Mouse (Mus musculus): ENCODE measurements at regions not wholly inside any gene's neighbourhood (a gene's known extent, or its start where the extent isn't known, plus 50 kb on each side); places are given as distances from the start of the nearest gene placed in this dataset.
A peak's percentile ranks its signal among the peaks of the same experiment; 100 is the strongest.

- 41% methylated on average over 5 of the region's 5 CpGs for WGBS (ENCODE audit: insufficient replicate concordance)
Observed at GRCm38 (mm10) chr10:3630763-3631223, 90.8 kb downstream of the Iyd start.

GRCm38 (mm10) chr10:3633871-3634496, 93.9 kb downstream of the Iyd start:
- H3K27ac ChIP-seq: no peak overlapping the region; the same call in 1 of the 2 replicates
- H3K4me3 ChIP-seq (replicated peaks): no peak overlapping the region
- ATAC-seq (ENCODE audit: low read depth) (no peak; the same call in 1 of the 2 replicates), DNase-seq (no peak)
- 20% methylated on average over 5 of the region's 5 CpGs for WGBS (ENCODE audit: insufficient replicate concordance)
- no peaks in the 10 kb centered on the region for H3K27me3 ChIP-seq
- no peaks in the 10 kb centered on the region for H3K9me3 ChIP-seq (replicated peaks)
- H3K4me2 ChIP-seq: no peak overlapping the region
- H3K4me1 ChIP-seq (replicated peaks): no peaks in the 10 kb centered on the region
- H3K9ac ChIP-seq: no peak overlapping the region
- H3K36me3 ChIP-seq: no peaks in the 10 kb centered on the region

More at GRCm38 (mm10) chr10:3630763-3631223, 90.8 kb downstream of the Iyd start:
- no peaks in the 10 kb centered on the region for H3K36me3 ChIP-seq
- no peak for DNase-seq
- ATAC-seq (ENCODE audit: low read depth): 0 out of 2 replicates have a peak, but pooled peaks have one; percentile 26
- H3K4me1 ChIP-seq (replicated peaks): no peaks in the 10 kb centered on the region
- no peak overlapping the region for H3K9ac ChIP-seq
- H3K27me3 ChIP-seq: no peaks in the 10 kb centered on the region
- no peak overlapping the region for H3K4me3 ChIP-seq (replicated peaks)
- H3K9me3 ChIP-seq (replicated peaks): no peaks in the 10 kb centered on the region
- no peak overlapping the region; the same call in 1 of the 2 replicates for H3K27ac ChIP-seq
- H3K4me2 ChIP-seq: no peak overlapping the region

- Histone ChIP-seq H3K9me3 (replicated peaks) (no peaks in the 10 kb centered on the region), H3K27ac (no peak overlapping the region), H3K9ac (no peak overlapping the region), H3K4me1 (replicated peaks) (no peaks in the 10 kb centered on the region), H3K27me3 (no peaks in the 10 kb centered on the region), H3K36me3 (no peaks in the 10 kb centered on the region), H3K4me3 (replicated peaks) (no peak overlapping the region), H3K4me2 (no peak overlapping the region)
- ATAC-seq (ENCODE audit: low read depth) (no peak), DNase-seq (no peak)
- WGBS (ENCODE audit: insufficient replicate concordance): 60% methylated on average over 5 of the region's 5 CpGs
Observed at GRCm38 (mm10) chr10:3644111-3644510, 96.1 kb upstream of the Plekhg1 start.

- Histone ChIP-seq H3K9me3 (replicated peaks) (no peaks in the 10 kb centered on the region), H3K36me3 (no peaks in the 10 kb centered on the region), H3K4me1 (replicated peaks) (no peaks in the 10 kb centered on the region), H3K27ac (no peak overlapping the region), H3K4me3 (replicated peaks) (no peak overlapping the region), H3K27me3 (no peaks in the 10 kb centered on the region), H3K9ac (no peak overlapping the region), H3K4me2 (no peak overlapping the region)
- DNase-seq (no peak), ATAC-seq (ENCODE audit: low read depth) (no peak)
- WGBS (ENCODE audit: insufficient replicate concordance): 53% methylated on average over 5 of the region's 5 CpGs
Observed at GRCm38 (mm10) chr10:3645030-3645429, 95.1 kb upstream of the Plekhg1 start.

- ATAC-seq (ENCODE audit: low read depth): no peak
- no peak overlapping the region for H3K4me3 ChIP-seq (replicated peaks)
- WGBS (ENCODE audit: insufficient replicate concordance): 34% methylated on average over 6 of the region's 6 CpGs
- H3K36me3 ChIP-seq: no peaks in the 10 kb centered on the region
- no peak for DNase-seq
- no peak overlapping the region for H3K9ac ChIP-seq
- H3K4me1 ChIP-seq (replicated peaks): no peaks in the 10 kb centered on the region
- H3K4me2 ChIP-seq: no peak overlapping the region
- no peaks in the 10 kb centered on the region for H3K9me3 ChIP-seq (replicated peaks)
- no peaks in the 10 kb centered on the region for H3K27me3 ChIP-seq
- no peak overlapping the region for H3K27ac ChIP-seq
Observed at GRCm38 (mm10) chr10:3646151-3646910, 93.8 kb upstream of the Plekhg1 start.

GRCm38 (mm10) chr10:3647811-3648731, 92.1 kb upstream of the Plekhg1 start:
- H3K4me3 ChIP-seq (replicated peaks): no peak overlapping the region
- DNase-seq: no peak
- 40% methylated on average over 7 of the region's 7 CpGs for whole genome bisulfite sequencing (ENCODE audit: insufficient replicate concordance)
- no peak for ATAC-seq (ENCODE audit: low read depth)
- H3K4me1 ChIP-seq (replicated peaks): no peaks in the 10 kb centered on the region
- H3K9me3 ChIP-seq (replicated peaks): no peaks in the 10 kb centered on the region
- no peak overlapping the region for H3K9ac ChIP-seq
- H3K27ac ChIP-seq: no peak overlapping the region
- no peaks in the 10 kb centered on the region for H3K36me3 ChIP-seq
- no peaks in the 10 kb centered on the region for H3K27me3 ChIP-seq
- H3K4me2 ChIP-seq: no peak overlapping the region

- Histone ChIP-seq H3K36me3 (no peaks in the 10 kb centered on the region), H3K27ac (no peak overlapping the region), H3K4me3 (replicated peaks) (no peak overlapping the region), H3K4me1 (replicated peaks) (no peaks in the 10 kb centered on the region), H3K27me3 (no peaks in the 10 kb centered on the region), H3K9ac (no peak overlapping the region), H3K9me3 (replicated peaks) (no peaks in the 10 kb centered on the region), H3K4me2 (no peak overlapping the region)
- 43% methylated on average over 1 of the region's 1 CpGs for WGBS (ENCODE audit: insufficient replicate concordance)
- no peak for ATAC-seq (ENCODE audit: low read depth)
- DNase-seq: no peak
Observed at GRCm38 (mm10) chr10:3649983-3650382, 90.2 kb upstream of the Plekhg1 start.

- DNase-seq (no peak), ATAC-seq (ENCODE audit: low read depth) (no peak)
- Histone ChIP-seq H3K36me3 (no peaks in the 10 kb centered on the region), H3K27me3 (no peaks in the 10 kb centered on the region), H3K4me2 (no peak overlapping the region), H3K27ac (no peak overlapping the region), H3K9me3 (replicated peaks) (no peaks in the 10 kb centered on the region), H3K9ac (no peak overlapping the region), H3K4me3 (replicated peaks) (no peak overlapping the region), H3K4me1 (replicated peaks) (no peaks in the 10 kb centered on the region)
- 60% methylated on average over 6 of the region's 6 CpGs for WGBS (ENCODE audit: insufficient replicate concordance)
Observed at GRCm38 (mm10) chr10:3650561-3650960, 89.6 kb upstream of the Plekhg1 start.

- 54% methylated on average over 3 of the region's 3 CpGs for WGBS (ENCODE audit: insufficient replicate concordance)
- no peak overlapping the region for H3K4me2 ChIP-seq
- no peak for ATAC-seq (ENCODE audit: low read depth)
- H3K36me3 ChIP-seq: no peaks in the 10 kb centered on the region
- no peak overlapping the region for H3K9ac ChIP-seq
- no peaks in the 10 kb centered on the region for H3K9me3 ChIP-seq (replicated peaks)
- no peak overlapping the region for H3K4me3 ChIP-seq (replicated peaks)
- DNase-seq: no peak
- no peaks in the 10 kb centered on the region for H3K4me1 ChIP-seq (replicated peaks)
- H3K27me3 ChIP-seq: no peaks in the 10 kb centered on the region
- no peak overlapping the region for H3K27ac ChIP-seq
Observed at GRCm38 (mm10) chr10:3652522-3652921, 87.6 kb upstream of the Plekhg1 start.

- no peak for DNase-seq
- no peaks in the 10 kb centered on the region for H3K9me3 ChIP-seq (replicated peaks)
- WGBS (ENCODE audit: insufficient replicate concordance): 57% methylated on average over 3 of the region's 3 CpGs
- ATAC-seq (ENCODE audit: low read depth): no peak
- no peak overlapping the region for H3K4me2 ChIP-seq
- no peaks in the 10 kb centered on the region for H3K27me3 ChIP-seq
- no peak overlapping the region for H3K9ac ChIP-seq
- H3K27ac ChIP-seq: no peak overlapping the region
- H3K4me3 ChIP-seq (replicated peaks): no peak overlapping the region
- no peaks in the 10 kb centered on the region for H3K36me3 ChIP-seq
- no peaks in the 10 kb centered on the region for H3K4me1 ChIP-seq (replicated peaks)
Observed at GRCm38 (mm10) chr10:3656081-3656480, 84.1 kb upstream of the Plekhg1 start.

GRCm38 (mm10) chr10:3662156-3662555, 78.0 kb upstream of the Plekhg1 start:
- no peak overlapping the region for H3K9ac ChIP-seq
- no peaks in the 10 kb centered on the region for H3K9me3 ChIP-seq (replicated peaks)
- no peak overlapping the region for H3K27ac ChIP-seq
- no peaks in the 10 kb centered on the region for H3K4me1 ChIP-seq (replicated peaks)
- H3K4me3 ChIP-seq (replicated peaks): no peak overlapping the region
- H3K36me3 ChIP-seq: no peaks in the 10 kb centered on the region
- DNase-seq (no peak), ATAC-seq (ENCODE audit: low read depth) (no peak)
- WGBS (ENCODE audit: insufficient replicate concordance): 58% methylated on average over 2 of the region's 2 CpGs
- no peak overlapping the region for H3K4me2 ChIP-seq
- no peaks in the 10 kb centered on the region for H3K27me3 ChIP-seq

Measured in liver, embryonic 13.5 days (tissue).